Mouse (Mus musculus) midbrain, postnatal 0 days (tissue): ENCODE results near the gene Pon2. TPM values are rescaled to one million over a fixed set of nuclear protein-coding genes. Genes with fewer than 3 reads are reported as not detected.

Source experiments
- ATAC-seq: fragments of 200-750 bp; cut with Nextera tagmentation; 2 replicates; pipeline ENCODE4 v1.8.0; 2017; ENCODE audit warnings: moderate number of reproducible peaks, mild to moderate bottlenecking, moderate TSS enrichment, moderate library complexity; ENCODE audit not compliant: low FRiP score
- DNase-seq: peaks from one replicate; pipeline ENCODE4 v3.0.0-alpha.2; 2015; ENCODE audit warnings: low spot score
- H3K27ac ChIP-seq: fragments of 300-500 bp; sonication (generic); 2 replicates; pipeline ENCODE4 v1.5.1; 2014; ENCODE audit warnings: low read depth, mild to moderate bottlenecking, low read length, mixed read lengths
- H3K27me3 ChIP-seq: fragments of 300-500 bp; sonication (generic); 2 replicates; pipeline ENCODE4 v1.6.1; 2014; ENCODE audit warnings: low read length, control low read depth, mixed read lengths; ENCODE audit not compliant: insufficient read depth
- H3K36me3 ChIP-seq: fragments of 300-500 bp; sonication (generic); 2 replicates; pipeline ENCODE4 v1.6.1; 2014; ENCODE audit warnings: low read length, control low read depth, mixed read lengths; ENCODE audit not compliant: insufficient read depth
- H3K4me1 ChIP-seq: fragments of 300-500 bp; sonication (generic); 2 replicates; pipeline ENCODE4 v1.6.1; 2014; ENCODE audit warnings: mild to moderate bottlenecking, control low read depth, antibody characterized with exemption, low read length, mixed read lengths; ENCODE audit not compliant: insufficient read depth
- H3K4me2 ChIP-seq: fragments of 300-500 bp; sonication (generic); 2 replicates; pipeline ENCODE4 v1.6.1; 2014; ENCODE audit warnings: low read depth, mild to moderate bottlenecking, low read length, mixed read lengths; ENCODE audit not compliant: poor library complexity, severe bottlenecking
- H3K4me3 ChIP-seq: fragments of 300-500 bp; sonication (generic); 2 replicates; pipeline ENCODE4 v1.5.1; 2014; ENCODE audit warnings: low read depth, mild to moderate bottlenecking, low read length, moderate library complexity
- H3K9ac ChIP-seq: fragments of 300-500 bp; sonication (generic); replicated peaks from 2 replicates; pipeline ENCODE4 v1.6.1; 2014; ENCODE audit warnings: mild to moderate bottlenecking, low read length, moderate library complexity, mixed read lengths; ENCODE audit not compliant: poor library complexity, severe bottlenecking
- H3K9me3 ChIP-seq: fragments of 300-500 bp; sonication (generic); 2 replicates; pipeline ENCODE4 v1.6.1; 2016; ENCODE audit warnings: low read length, control low read depth
- CTCF ChIP-seq: IDR thresholded peaks from 2 replicates; pipeline ENCODE4 v1.5.1; 2016; ENCODE audit warnings: antibody characterized with exemption, mild to moderate bottlenecking
- WGBS: fragments of 180-500 bp; shearing (Covaris S2); extraction: QIAGEN DNeasy Blood & Tissue Kit; methylation state at CpG from one replicate; pipeline ENCODE4 v1.1.7; 2014; 5-methylcytosine and 5-hydroxymethylcytosine counted together
- polyA plus RNA-seq: library from polyadenylated mRNA; unstranded; fragments of >200 nt; fragmentation: Nextera tagmentation; extraction: Ambion mirVana; gene quantifications from 2 replicates; pipeline ENCODE4 v1.2.1, GENCODE M21; 2015
- total RNA-seq: library from RNA; depleted of rRNA; stranded (reverse); fragments of >200 nt; gene quantifications from 2 replicates; pipeline ENCODE4 v1.2.3, GENCODE M21; 2014

Gene Pon2
- total and polyA plus RNA-seq, 2 experiments from 2014 or later = 21.1 to 30.8 TPM

GRCm38 (mm10) chr6:5263250-5263999, 34.8 kb downstream of the Pon2 start:
- H3K4me1 ChIP-seq = no peaks in the 10 kb centered on the region
- H3K4me2 ChIP-seq = no peak overlapping the region
- no peaks in the 10 kb centered on the region for H3K36me3 ChIP-seq
- no peaks in the 10 kb centered on the region for H3K27me3 ChIP-seq
- DNase-seq (no peak), ATAC-seq (no peak)
- no peak for TF ChIP-seq CTCF
- no peak overlapping the region for H3K4me3 ChIP-seq
- no peak overlapping the region for H3K27ac ChIP-seq
- WGBS = 80% methylated on average over 8 of the region's 8 CpGs
- no peaks in the 10 kb centered on the region for H3K9me3 ChIP-seq
- H3K9ac ChIP-seq = no peak overlapping the region

GRCm38 (mm10) chr6:5262322-5263249, 35.7 kb downstream of the Pon2 start:
- ATAC-seq (no peak), DNase-seq (no peak)
- 80% methylated on average over 9 of the region's 10 CpGs for WGBS
- Histone ChIP-seq H3K36me3 (no peaks in the 10 kb centered on the region), H3K27ac (no peak overlapping the region), H3K9me3 (no peaks in the 10 kb centered on the region), H3K4me1 (no peaks in the 10 kb centered on the region), H3K4me3 (no peak overlapping the region), H3K9ac (no peak overlapping the region), H3K4me2 (no peak overlapping the region), H3K27me3 (no peaks in the 10 kb centered on the region)
- no peak for TF ChIP-seq CTCF

- H3K27me3 ChIP-seq = no peaks in the 10 kb centered on the region
- H3K4me3 ChIP-seq = peak within 1 kb of the TSS; percentile 17; the same call in 1 of the 2 replicates
- no peaks in the 10 kb centered on the region for H3K4me1 ChIP-seq
- ATAC-seq (no peak), DNase-seq (no peak)
- WGBS = 20% methylated on average over 16 of the region's 16 CpGs
- H3K27ac ChIP-seq = no peak within 1 kb of the TSS
- H3K4me2 ChIP-seq = peak within 1 kb of the TSS; percentile 35
- H3K9ac ChIP-seq = no peak within 1 kb of the TSS
- no peak for TF ChIP-seq CTCF
- H3K36me3 ChIP-seq = no peaks in the 10 kb centered on the region
- H3K9me3 ChIP-seq = no peaks in the 10 kb centered on the region
Measured at GRCm38 (mm10) chr6:5255722-5256451, 42.4 kb downstream of the Pon2 start, which contains the start of gene Pon3. Gene Pon3 (minus strand): TSS chr6:5256286.

GRCm38 (mm10) chr6:5255291-5255690, 43.0 kb downstream of the Pon2 start:
- Histone ChIP-seq H3K4me2 (peak overlapping the region; percentile 35; the same call in 1 of the 2 replicates), H3K9me3 (no peaks in the 10 kb centered on the region), H3K27ac (no peak overlapping the region), H3K36me3 (no peaks in the 10 kb centered on the region), H3K27me3 (no peaks in the 10 kb centered on the region), H3K4me3 (peak overlapping the region; percentile 17; the same call in 1 of the 2 replicates), H3K4me1 (no peaks in the 10 kb centered on the region), H3K9ac (no peak overlapping the region)
- ATAC-seq = no peak
- DNase-seq = peak; percentile 10
- no peak for TF ChIP-seq CTCF
- WGBS = 74% methylated on average over 6 of the region's 6 CpGs

- Histone ChIP-seq H3K4me3 (no peak overlapping the region), H3K36me3 (no peaks in the 10 kb centered on the region), H3K9ac (no peak overlapping the region), H3K27me3 (no peaks in the 10 kb centered on the region), H3K4me2 (no peak overlapping the region), H3K4me1 (no peaks in the 10 kb centered on the region), H3K9me3 (no peaks in the 10 kb centered on the region), H3K27ac (no peak overlapping the region)
- no peak for TF ChIP-seq CTCF
- ATAC-seq = no peak
- WGBS = 95% methylated on average over 2 of the region's 2 CpGs
- DNase-seq = no peak
Measured at GRCm38 (mm10) chr6:5254869-5255268, 43.4 kb downstream of the Pon2 start.
